Mouse (Mus musculus): ENCODE measurements at regions not wholly inside any gene's neighbourhood (a gene's known extent, or its start where the extent isn't known, plus 50 kb on each side); places are given as distances from the start of the nearest gene placed in this dataset.

DNA sequence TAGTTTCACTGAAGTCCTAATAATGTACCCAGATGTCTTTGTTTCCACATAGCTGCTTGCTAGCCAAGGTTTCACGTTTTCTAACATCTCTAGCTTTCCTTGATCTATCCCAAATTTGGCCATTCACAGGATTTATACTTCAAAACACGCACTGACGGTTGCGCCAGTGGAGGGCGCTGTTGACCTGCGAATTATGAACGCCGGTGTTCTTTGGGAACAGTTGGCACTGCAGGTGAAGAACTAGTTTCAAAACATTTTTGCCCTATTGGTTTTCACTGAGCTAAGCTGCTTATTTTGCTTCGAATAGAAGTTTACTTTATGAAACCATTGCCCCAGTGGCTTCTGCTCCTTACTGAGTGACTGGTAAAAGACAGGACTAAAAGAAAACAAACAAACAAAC is 76.7 kb upstream of the Slitrk3 start:
- Histone ChIP-seq H3K27ac (ENCODE audit: low read length) (no peak overlapping the region), H3K4me2 (replicated peaks; ENCODE audit: low read depth, low read length) (no peak overlapping the region), H3K4me1 (ENCODE audit: insufficient read depth, low read depth, low read length) (no peaks in the 10 kb centered on the region), H3K36me3 (ENCODE audit: insufficient read depth, low read length) (no peaks in the 10 kb centered on the region), H3K9ac (replicated peaks; ENCODE audit: low read depth) (no peak overlapping the region), H3K9me3 (ENCODE audit: low read length) (no peaks in the 10 kb centered on the region), H3K4me3 (ENCODE audit: low read depth, low read length) (no peak overlapping the region), H3K27me3 (replicated peaks; ENCODE audit: insufficient read depth, low read length) (no peaks in the 10 kb centered on the region)
- DNase-seq (ENCODE audit: low spot score) = no peak
- ATAC-seq = no peak
- TF ChIP-seq CTCF (IDR thresholded peaks at IDR 0.05) (peak; percentile 25), EP300 (IDR thresholded peaks at IDR 0.05) (no peak)
- 7% methylated on average over 9 of the region's 9 CpGs for WGBS

DNA sequence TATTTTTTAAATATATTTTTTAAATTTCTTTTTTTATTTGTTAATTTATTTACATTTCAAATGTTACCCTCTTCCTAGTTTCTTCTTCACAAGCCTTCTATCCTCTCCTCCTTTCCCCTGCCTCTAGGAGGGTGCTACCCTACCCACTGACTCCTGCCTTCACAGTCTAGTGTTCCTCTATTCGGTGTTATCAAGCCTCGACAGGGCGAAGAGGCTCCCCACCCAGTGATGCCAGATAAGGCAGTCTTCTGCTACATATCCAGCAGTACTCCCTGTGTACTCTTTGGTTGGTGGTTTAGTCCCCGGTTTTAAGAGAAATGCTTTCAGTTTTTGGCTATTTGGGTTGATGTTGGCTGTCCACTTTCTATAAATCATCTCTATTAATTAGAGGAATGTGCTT is 67.5 kb upstream of the Slitrk3 start:
- H3K4me1 ChIP-seq (ENCODE audit: insufficient read depth, low read depth, low read length) = no peaks in the 10 kb centered on the region
- H3K4me2 ChIP-seq (replicated peaks; ENCODE audit: low read depth, low read length) = no peak overlapping the region
- no peak overlapping the region for H3K27ac ChIP-seq (ENCODE audit: low read length)
- H3K36me3 ChIP-seq (ENCODE audit: insufficient read depth, low read length) = no peaks in the 10 kb centered on the region
- TF ChIP-seq EP300 (IDR thresholded peaks at IDR 0.05) (no peak), CTCF (IDR thresholded peaks at IDR 0.05) (no peak)
- H3K9me3 ChIP-seq (ENCODE audit: low read length) = no peaks in the 10 kb centered on the region
- H3K27me3 ChIP-seq (replicated peaks; ENCODE audit: insufficient read depth, low read length) = no peaks in the 10 kb centered on the region
- 74% methylated on average over 4 of the region's 4 CpGs for WGBS
- ATAC-seq (no peak), DNase-seq (ENCODE audit: low spot score) (no peak)
- H3K9ac ChIP-seq (replicated peaks; ENCODE audit: low read depth) = no peak overlapping the region
- H3K4me3 ChIP-seq (ENCODE audit: low read depth, low read length) = no peak overlapping the region

DNA sequence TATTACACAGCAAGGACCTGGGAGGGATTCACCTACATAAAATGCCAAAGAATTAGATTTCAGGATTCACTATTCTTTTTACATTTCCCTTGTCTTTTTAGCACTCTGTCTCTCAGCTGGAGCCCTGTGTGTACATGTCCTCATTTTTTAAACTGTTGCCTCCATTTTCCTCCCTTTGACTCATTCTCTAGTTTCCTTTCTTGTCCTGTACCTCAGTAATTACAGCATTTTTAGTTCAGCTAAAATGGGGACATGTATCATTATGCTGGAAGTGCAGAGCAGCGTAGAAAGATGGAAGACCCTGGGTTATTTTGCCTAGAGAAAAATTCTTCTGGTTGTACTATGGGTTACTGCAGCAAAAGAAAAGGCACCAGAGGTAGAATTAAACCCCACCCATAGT is 51.5 kb upstream of the Slitrk3 start:
- H3K4me3 ChIP-seq (ENCODE audit: low read depth, low read length) = no peak overlapping the region
- DNase-seq (ENCODE audit: low spot score) (no peak), ATAC-seq (no peak)
- H3K9ac ChIP-seq (replicated peaks; ENCODE audit: low read depth) = no peak overlapping the region
- no peaks in the 10 kb centered on the region for H3K4me1 ChIP-seq (ENCODE audit: insufficient read depth, low read depth, low read length)
- no peaks in the 10 kb centered on the region for H3K27me3 ChIP-seq (replicated peaks; ENCODE audit: insufficient read depth, low read length)
- no peaks in the 10 kb centered on the region for H3K9me3 ChIP-seq (ENCODE audit: low read length)
- no peak overlapping the region for H3K27ac ChIP-seq (ENCODE audit: low read length)
- no peak for TF ChIP-seq EP300 (IDR thresholded peaks at IDR 0.05)
- no peak for TF ChIP-seq CTCF (IDR thresholded peaks at IDR 0.05)
- no peak overlapping the region for H3K4me2 ChIP-seq (replicated peaks; ENCODE audit: low read depth, low read length)
- no peaks in the 10 kb centered on the region for H3K36me3 ChIP-seq (ENCODE audit: insufficient read depth, low read length)
- WGBS = 51% methylated on average over 1 of the region's 1 CpGs

Measured in lung, postnatal 0 days (tissue).